Mouse (Mus musculus) heart, postnatal 14 days (tissue): ENCODE data around the gene Snd1. TPM values are rescaled to one million over a fixed set of nuclear protein-coding genes. Genes with fewer than 3 reads are reported as not detected.

ENCODE experiments used
- DNase-seq, 2 experiments: peaks; one replicate each; pipeline ENCODE4 v3.0.0; 2021 to 2022
- intact Hi-C: fragments of 180-260 bp; cut with DNase I; formaldehyde crosslinking; loops from one replicate; pipeline ENCODE4 v1.15.1; 2025
- total RNA-seq, 2 experiments: library from RNA; stranded (reverse); gene quantifications; 2 replicates each; pipeline ENCODE4 v1.2.3; 2021

The Snd1 gene
- total RNA-seq, 2 experiments from 2014 or later, result 78.9 to 82.1 TPM

- DNase-seq, result no peak
- intact Hi-C loops, result no loop called here
Measured at GRCm38 (mm10) chr6:28528208-28528607, 53.3 kb downstream of the Snd1 start.

GRCm38 (mm10) chr6:28536464-28536863 lies 61.5 kb downstream of the Snd1 start:
- DNase-seq, result no peak
- intact Hi-C loops, result loop anchor here (10.0 kb wide), 2 partner anchors 358 to 598 kb away; no protein-coding TSS in a partner anchor

- no peak for DNase-seq
- intact Hi-C loops, result loop anchor here (10.0 kb wide), 2 partner anchors 357 to 597 kb away; no protein-coding TSS in a partner anchor
Measured at GRCm38 (mm10) chr6:28537851-28538527, 63.0 kb downstream of the Snd1 start.

- DNase-seq, result no peak
- intact Hi-C loops, result no loop called here
Measured at GRCm38 (mm10) chr6:28542298-28542701, 67.4 kb downstream of the Snd1 start.

- DNase-seq, result no peak
- intact Hi-C loops, result no loop called here
Measured at GRCm38 (mm10) chr6:28546943-28547342, 72.0 kb downstream of the Snd1 start.

GRCm38 (mm10) chr6:28549374-28549773 lies 74.4 kb downstream of the Snd1 start:
- intact Hi-C loops, result no loop called here
- no peak for DNase-seq

- intact Hi-C loops, result no loop called here
Measured at GRCm38 (mm10) chr6:28550255-28551004, 75.5 kb downstream of the Snd1 start.

GRCm38 (mm10) chr6:28554470-28554869 lies 79.5 kb downstream of the Snd1 start:
- intact Hi-C loops, result no loop called here
- DNase-seq, result no peak

More at GRCm38 (mm10) chr6:28550255-28551004, 75.5 kb downstream of the Snd1 start:
- no peak for DNase-seq

GRCm38 (mm10) chr6:28555002-28555401 lies 80.1 kb downstream of the Snd1 start:
- intact Hi-C loops, result no loop called here
- DNase-seq, result no peak

- DNase-seq, result no peak
- intact Hi-C loops, result no loop called here
Measured at GRCm38 (mm10) chr6:28555428-28555827, 80.5 kb downstream of the Snd1 start.

- DNase-seq, result no peak
- intact Hi-C loops, result no loop called here
Measured at GRCm38 (mm10) chr6:28557728-28558127, 82.8 kb downstream of the Snd1 start.

GRCm38 (mm10) chr6:28559419-28559818 lies 84.5 kb downstream of the Snd1 start:
- intact Hi-C loops, result no loop called here
- no peak for DNase-seq

GRCm38 (mm10) chr6:28561291-28561995 lies 86.5 kb downstream of the Snd1 start:
- intact Hi-C loops, result no loop called here

GRCm38 (mm10) chr6:28562323-28563044 lies 87.5 kb downstream of the Snd1 start:
- DNase-seq, result no peak
- intact Hi-C loops, result no loop called here

More at GRCm38 (mm10) chr6:28561291-28561995, 86.5 kb downstream of the Snd1 start:
- DNase-seq, result no peak

GRCm38 (mm10) chr6:28567978-28568377 lies 93.0 kb downstream of the Snd1 start:
- DNase-seq, result no peak
- intact Hi-C loops, result no loop called here

GRCm38 (mm10) chr6:28571946-28572345 lies 97.0 kb downstream of the Snd1 start:
- DNase-seq, result no peak
- intact Hi-C loops, result no loop called here

- peak; percentile 5 to 13 for DNase-seq
- intact Hi-C loops, result no loop called here
Measured at GRCm38 (mm10) chr6:28572991-28573759, 98.2 kb downstream of the Snd1 start.

- no peak for DNase-seq
- intact Hi-C loops, result no loop called here
Measured at GRCm38 (mm10) chr6:28576356-28577264, 101.7 kb downstream of the Snd1 start.

GRCm38 (mm10) chr6:28582847-28583246 lies 107.9 kb downstream of the Snd1 start:
- DNase-seq, result no peak
- intact Hi-C loops, result no loop called here
